Mouse (Mus musculus): ENCODE measurements around the gene Abca9. TPM values are rescaled to one million over a fixed set of nuclear protein-coding genes. Genes with fewer than 3 reads are reported as not detected.

Abca9 gene
- polyA plus RNA-seq, 1 experiment: not detected

GRCm38 (mm10) chr11:110155985-110156384 is 12.0 kb downstream of the Abca9 start:
- H3K4me1 ChIP-seq: no peaks in the 10 kb centered on the region
- no peaks in the 10 kb centered on the region for H3K36me3 ChIP-seq (replicated peaks; ENCODE audit: low read length)
- no peak overlapping the region for H3K4me3 ChIP-seq (replicated peaks)
- no peaks in the 10 kb centered on the region for H3K27me3 ChIP-seq (replicated peaks)
- H3K9me3 ChIP-seq: peaks cover 4% of the 10 kb centered on the region; the same call in 1 of the 2 replicates
- TF ChIP-seq GATA1 (IDR thresholded peaks at IDR 0.05; ENCODE audit: borderline replicate concordance, low read length) (no peak), FLI1 (IDR thresholded peaks at IDR 0.05; ENCODE audit: low read length) (no peak)

DNA sequence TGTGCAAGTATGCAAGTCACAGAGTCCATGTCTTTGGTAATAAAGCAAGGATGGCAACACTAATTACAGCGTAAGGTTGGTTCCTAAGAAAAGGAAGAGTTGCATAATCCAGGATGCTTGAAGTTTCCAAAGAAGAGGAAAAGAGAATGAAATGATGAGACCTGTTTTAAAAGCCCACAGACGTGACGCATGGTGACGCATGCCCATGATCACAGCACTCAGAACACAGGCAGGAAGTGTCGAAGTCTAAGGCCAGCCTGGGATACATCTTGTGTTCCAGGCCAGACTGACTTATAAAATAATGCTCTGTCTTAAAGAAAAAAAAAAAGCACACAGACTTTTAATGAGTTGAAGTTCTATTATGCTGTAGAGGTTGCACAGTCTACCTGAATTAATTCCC is 20.4 kb downstream of the Abca9 start:
- Histone ChIP-seq H3K4me3 (replicated peaks) (no peak overlapping the region), H3K27me3 (replicated peaks) (no peaks in the 10 kb centered on the region), H3K36me3 (replicated peaks; ENCODE audit: low read length) (no peaks in the 10 kb centered on the region), H3K4me1 (no peaks in the 10 kb centered on the region), H3K9me3 (0 out of 2 replicates have a peak, but pooled peaks cover 9% of the 10 kb centered on the region)
- no peak for TF ChIP-seq GATA1 (IDR thresholded peaks at IDR 0.05; ENCODE audit: borderline replicate concordance, low read length)
- TF ChIP-seq FLI1 (IDR thresholded peaks at IDR 0.05; ENCODE audit: low read length): no peak

GRCm38 (mm10) chr11:110145421-110145820 is 22.6 kb downstream of the Abca9 start:
- TF ChIP-seq FLI1 (IDR thresholded peaks at IDR 0.05; ENCODE audit: low read length) (no peak), GATA1 (IDR thresholded peaks at IDR 0.05; ENCODE audit: borderline replicate concordance, low read length) (no peak)

GRCm38 (mm10) chr11:110130760-110131159 is 37.2 kb downstream of the Abca9 start:
- no peaks in the 10 kb centered on the region for H3K4me1 ChIP-seq
- no peaks in the 10 kb centered on the region for H3K36me3 ChIP-seq (replicated peaks; ENCODE audit: low read length)
- H3K9me3 ChIP-seq: no peaks in the 10 kb centered on the region
- H3K27me3 ChIP-seq (replicated peaks): no peaks in the 10 kb centered on the region
- no peak overlapping the region for H3K4me3 ChIP-seq (replicated peaks)
- TF ChIP-seq GATA1 (IDR thresholded peaks at IDR 0.05; ENCODE audit: borderline replicate concordance, low read length) (no peak), FLI1 (IDR thresholded peaks at IDR 0.05; ENCODE audit: low read length) (no peak)

More at GRCm38 (mm10) chr11:110145421-110145820, 22.6 kb downstream of the Abca9 start:
- H3K27me3 ChIP-seq (replicated peaks): no peaks in the 10 kb centered on the region
- H3K36me3 ChIP-seq (replicated peaks; ENCODE audit: low read length): no peaks in the 10 kb centered on the region
- 0 out of 2 replicates have a peak, but pooled peaks cover 9% of the 10 kb centered on the region for H3K9me3 ChIP-seq
- H3K4me1 ChIP-seq: no peaks in the 10 kb centered on the region
- H3K4me3 ChIP-seq (replicated peaks): no peak overlapping the region

DNA sequence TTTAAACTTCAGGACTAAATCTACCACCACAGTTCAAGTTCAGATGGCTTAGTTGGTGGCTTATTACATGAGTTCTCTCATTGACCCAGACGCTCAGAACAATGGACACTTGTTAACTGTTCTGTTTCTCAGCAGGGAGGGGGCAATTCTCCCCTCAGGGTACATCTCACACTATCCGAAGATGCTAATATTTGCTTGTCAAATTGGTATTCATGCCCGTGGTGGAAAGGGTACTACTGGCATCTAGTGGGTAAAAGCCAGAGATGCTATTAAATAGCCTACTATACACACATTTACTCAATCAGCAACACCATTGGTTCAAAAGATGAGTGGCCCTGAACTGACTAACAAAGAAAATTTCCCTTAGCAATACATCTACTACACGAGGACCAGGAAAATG is 56.9 kb downstream of the Abca9 start:
- Histone ChIP-seq H3K36me3 (replicated peaks; ENCODE audit: low read length) (no peaks in the 10 kb centered on the region), H3K27me3 (replicated peaks) (no peaks in the 10 kb centered on the region), H3K9me3 (peaks cover 8% of the 10 kb centered on the region; the same call in 1 of the 2 replicates), H3K4me3 (replicated peaks) (no peak overlapping the region), H3K4me1 (no peaks in the 10 kb centered on the region)
- TF ChIP-seq GATA1 (IDR thresholded peaks at IDR 0.05; ENCODE audit: borderline replicate concordance, low read length): no peak
- TF ChIP-seq FLI1 (IDR thresholded peaks at IDR 0.05; ENCODE audit: low read length): no peak

DNA sequence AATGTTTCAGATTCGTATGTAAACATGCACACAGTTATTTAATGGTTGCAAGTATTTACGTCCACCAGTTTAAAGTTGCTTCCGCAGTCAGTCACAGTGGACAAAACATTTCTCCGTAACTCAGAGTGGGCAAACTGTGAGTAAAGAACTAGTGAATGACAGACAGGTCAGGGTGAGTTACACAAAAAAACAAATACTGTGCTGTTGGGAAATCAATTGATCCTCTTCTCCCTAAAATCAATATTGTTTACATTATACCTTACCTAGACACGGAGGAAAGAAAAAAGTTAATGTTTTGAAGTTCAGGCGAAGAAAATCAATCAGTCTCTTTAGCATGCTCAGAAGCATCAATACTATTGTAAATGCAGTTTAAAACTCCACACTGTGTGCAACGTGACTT is 66.6 kb downstream of the Abca9 start:
- H3K4me3 ChIP-seq (replicated peaks): no peak overlapping the region
- TF ChIP-seq FLI1 (IDR thresholded peaks at IDR 0.05; ENCODE audit: low read length): no peak
- no peak for TF ChIP-seq GATA1 (IDR thresholded peaks at IDR 0.05; ENCODE audit: borderline replicate concordance, low read length)

DNA sequence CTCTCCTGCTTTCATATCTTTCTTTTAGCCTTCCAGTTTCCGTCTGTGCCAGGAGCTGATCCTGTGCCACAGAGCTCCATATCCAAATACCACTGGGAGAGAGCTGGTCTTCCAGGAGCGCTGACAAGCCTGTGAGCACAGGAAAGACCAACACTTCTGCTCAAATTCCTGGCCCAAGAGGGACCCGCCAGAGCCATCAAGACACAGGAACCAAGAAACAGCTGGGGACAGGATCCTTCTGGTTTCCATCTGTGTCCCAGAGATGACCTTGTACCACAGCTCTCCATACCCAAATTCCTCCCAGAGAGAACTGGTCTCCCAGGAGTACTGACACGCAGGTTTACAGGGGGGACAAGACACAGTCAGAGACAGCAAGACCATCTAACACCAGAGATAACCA is 69.1 kb downstream of the Abca9 start:
- Histone ChIP-seq H3K27me3 (replicated peaks) (no peaks in the 10 kb centered on the region), H3K9me3 (no peaks in the 10 kb centered on the region), H3K36me3 (replicated peaks; ENCODE audit: low read length) (no peaks in the 10 kb centered on the region), H3K4me1 (no peaks in the 10 kb centered on the region), H3K4me3 (replicated peaks) (no peak overlapping the region)
- TF ChIP-seq GATA1 (IDR thresholded peaks at IDR 0.05; ENCODE audit: borderline replicate concordance, low read length) (no peak), FLI1 (IDR thresholded peaks at IDR 0.05; ENCODE audit: low read length) (no peak)

More for the DNA sequence above, 66.6 kb downstream of the Abca9 start:
- H3K27me3 ChIP-seq (replicated peaks): no peaks in the 10 kb centered on the region
- H3K9me3 ChIP-seq: no peaks in the 10 kb centered on the region
- no peaks in the 10 kb centered on the region for H3K36me3 ChIP-seq (replicated peaks; ENCODE audit: low read length)
- H3K4me1 ChIP-seq: no peaks in the 10 kb centered on the region

- H3K4me1 ChIP-seq: no peaks in the 10 kb centered on the region
- H3K4me3 ChIP-seq (replicated peaks): no peak overlapping the region
- no peaks in the 10 kb centered on the region for H3K27me3 ChIP-seq (replicated peaks)
- TF ChIP-seq FLI1 (IDR thresholded peaks at IDR 0.05; ENCODE audit: low read length) (no peak), GATA1 (IDR thresholded peaks at IDR 0.05; ENCODE audit: borderline replicate concordance, low read length) (no peak)
- no peaks in the 10 kb centered on the region for H3K9me3 ChIP-seq
- H3K36me3 ChIP-seq (replicated peaks; ENCODE audit: low read length): no peaks in the 10 kb centered on the region
Observed at GRCm38 (mm10) chr11:110097465-110097864, 70.5 kb downstream of the Abca9 start.

DNA sequence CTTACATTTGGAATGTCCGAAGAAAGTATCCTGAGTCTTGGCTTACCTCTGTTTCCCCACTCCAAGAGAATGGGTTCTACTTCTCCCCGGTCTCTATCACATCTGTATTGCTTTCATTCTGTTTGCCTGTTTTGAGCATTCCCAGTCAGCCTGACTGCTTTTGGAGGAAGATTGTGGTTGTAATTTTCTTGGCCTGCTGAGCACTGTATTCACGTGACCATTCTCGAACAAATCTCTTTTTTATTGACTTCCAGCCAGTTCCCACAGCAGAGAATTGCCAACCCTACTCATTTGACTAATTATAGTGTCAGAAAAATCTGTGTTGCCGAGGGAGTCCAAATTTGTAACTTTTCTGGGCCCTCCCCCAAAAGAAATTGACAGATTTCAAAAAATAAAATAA is 72.1 kb downstream of the Abca9 start, which contains the start of gene Abca8a:
TSS of gene Abca8a (minus strand) at position 121 of the 400 bp plus-strand sequence.
- Histone ChIP-seq H3K4me1 (no peaks in the 10 kb centered on the region), H3K27me3 (replicated peaks) (no peaks in the 10 kb centered on the region), H3K36me3 (replicated peaks; ENCODE audit: low read length) (no peaks in the 10 kb centered on the region), H3K4me3 (replicated peaks) (no peak within 1 kb of the TSS), H3K9me3 (no peaks in the 10 kb centered on the region)
- no peak for TF ChIP-seq GATA1 (IDR thresholded peaks at IDR 0.05; ENCODE audit: borderline replicate concordance, low read length)
- no peak for TF ChIP-seq FLI1 (IDR thresholded peaks at IDR 0.05; ENCODE audit: low read length)

GRCm38 (mm10) chr11:110094846-110095380 is 73.1 kb downstream of the Abca9 start:
- Histone ChIP-seq H3K4me3 (replicated peaks) (no peak overlapping the region), H3K36me3 (replicated peaks; ENCODE audit: low read length) (no peaks in the 10 kb centered on the region), H3K4me1 (no peaks in the 10 kb centered on the region), H3K27me3 (replicated peaks) (no peaks in the 10 kb centered on the region), H3K9me3 (no peaks in the 10 kb centered on the region)
- TF ChIP-seq GATA1 (IDR thresholded peaks at IDR 0.05; ENCODE audit: borderline replicate concordance, low read length) (no peak), FLI1 (IDR thresholded peaks at IDR 0.05; ENCODE audit: low read length) (no peak)

Measured in megakaryocyte, embryonic 14.5 days (primary cell).